ENCODE assay signal across 14 mouse cellular contexts in the genomic region with DNA sequence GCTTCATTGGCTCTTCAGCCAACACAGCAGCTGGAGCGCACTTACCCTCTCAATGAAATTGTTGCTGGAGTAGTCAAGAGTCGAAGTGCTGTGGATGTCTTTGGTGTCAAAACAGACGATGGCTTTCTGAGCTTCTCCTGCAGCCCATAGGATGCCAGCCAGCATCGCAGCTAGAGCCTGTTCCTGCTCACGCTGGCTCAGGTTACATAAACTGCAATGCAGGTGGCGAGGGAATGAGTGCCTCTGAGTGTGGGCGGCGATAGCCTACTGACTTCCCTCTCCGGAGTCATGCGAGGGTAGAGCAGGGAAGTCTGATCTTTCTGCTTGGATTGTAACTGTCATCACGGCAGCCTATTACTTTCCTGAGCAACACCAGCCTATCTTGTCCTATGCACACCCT. TPM values are rescaled to one million over a fixed set of nuclear protein-coding genes. Genes with fewer than 3 reads are reported as not detected.
DNase-seq lines count a peak whose midpoint lies in the region; ATAC-seq and TF ChIP-seq lines count a peak whose summit lies in the region.
"Had no signal": no experiment of that assay in that cellular context is flagged by ENCODE, and none has a peak within 500 bp of the region (broad histone marks: within the 10 kb centered on the region; RNA-seq: fewer than 3 reads in every experiment).

No protein-coding gene starts in this region.

- 35% methylated on average over 11 of the region's 11 CpGs for WGBS in heart, postnatal 0 days
- WGBS in midbrain, embryonic 16.5 days: 72% methylated on average over 11 of the region's 11 CpGs
- 73% methylated on average over 11 of the region's 11 CpGs for WGBS in midbrain, embryonic 13.5 days
- 68% methylated on average over 11 of the region's 11 CpGs for WGBS in hindbrain, embryonic 12.5 days

- no peak overlapping the region for H3K9ac ChIP-seq in heart, postnatal 0 days (replicated peaks; ENCODE audit: low read depth, low read length)
- no peak overlapping the region for H3K9ac ChIP-seq in midbrain, embryonic 16.5 days (ENCODE audit: low read depth, low read length)
- H3K9ac ChIP-seq in midbrain, embryonic 13.5 days (replicated peaks): no peak overlapping the region
- H3K9ac ChIP-seq in hindbrain, embryonic 12.5 days: no peak overlapping the region
- H3K9ac ChIP-seq: hindbrain, embryonic 14.5 days had no signal

- no peak overlapping the region for H3K4me3 ChIP-seq in heart, postnatal 0 days (ENCODE audit: low read depth, low read length)
- no peak overlapping the region for H3K4me3 ChIP-seq in midbrain, embryonic 16.5 days (ENCODE audit: low read depth, low read length)
- no peak overlapping the region for H3K4me3 ChIP-seq in midbrain, embryonic 13.5 days (replicated peaks)
- no peak overlapping the region for H3K4me3 ChIP-seq in hindbrain, embryonic 12.5 days

- no peak for TF ChIP-seq EP300 in heart, postnatal 0 days (IDR thresholded peaks at IDR 0.05; ENCODE audit: low read depth)

- no peak for TF ChIP-seq CTCF in heart, postnatal 0 days (IDR thresholded peaks at IDR 0.05; ENCODE audit: low read depth)

- H3K4me2 ChIP-seq in heart, postnatal 0 days (ENCODE audit: low read depth, low read length): no peak overlapping the region
- H3K4me2 ChIP-seq in midbrain, embryonic 16.5 days (ENCODE audit: low read length): no peak overlapping the region
- H3K4me2 ChIP-seq in midbrain, embryonic 13.5 days (replicated peaks): no peak overlapping the region
- no peak overlapping the region for H3K4me2 ChIP-seq in hindbrain, embryonic 12.5 days (replicated peaks)
- H3K4me2 ChIP-seq: hindbrain, embryonic 14.5 days had no signal

- DNase-seq in heart, postnatal 0 days (ENCODE audit: low spot score): no peak
- DNase-seq in heart, adult 9 months (ENCODE audit: low spot score in 2 of 2): no peak
- peak; percentile 59 to 73 for DNase-seq in cerebellum, postnatal 14 days
- peak; percentile 24 to 38 for DNase-seq in right cerebral cortex, postnatal 36 days (ENCODE audit: low spot score in 2 of 2)
- DNase-seq: adrenal gland, adult 8-10 months; kidney, postnatal 36 days; thymus, postnatal 14 days had no signal

- H3K27ac ChIP-seq in heart, postnatal 0 days (ENCODE audit: low read depth): no peak overlapping the region
- no peak overlapping the region for H3K27ac ChIP-seq in midbrain, embryonic 16.5 days (ENCODE audit: low read length)
- H3K27ac ChIP-seq in midbrain, embryonic 13.5 days: no peak overlapping the region
- no peak overlapping the region for H3K27ac ChIP-seq in hindbrain, embryonic 12.5 days
- H3K27ac ChIP-seq: hindbrain, embryonic 14.5 days; macrophage had no signal

- H3K36me3 ChIP-seq in heart, postnatal 0 days (replicated peaks; ENCODE audit: control insufficient read depth, insufficient read depth, low read length): no peaks in the 10 kb centered on the region
- no peaks in the 10 kb centered on the region for H3K36me3 ChIP-seq in midbrain, embryonic 16.5 days (ENCODE audit: control insufficient read depth, insufficient read depth, low read length)
- no peaks in the 10 kb centered on the region for H3K36me3 ChIP-seq in midbrain, embryonic 13.5 days
- no peaks in the 10 kb centered on the region for H3K36me3 ChIP-seq in hindbrain, embryonic 12.5 days

- H3K27me3 ChIP-seq in heart, postnatal 0 days (ENCODE audit: control insufficient read depth, insufficient read depth, low read length): no peaks in the 10 kb centered on the region
- H3K27me3 ChIP-seq in midbrain, embryonic 16.5 days (ENCODE audit: control insufficient read depth, insufficient read depth, low read depth, low read length): no peaks in the 10 kb centered on the region
- peaks cover 36% of the 10 kb centered on the region for H3K27me3 ChIP-seq in midbrain, embryonic 13.5 days
- H3K27me3 ChIP-seq in hindbrain, embryonic 12.5 days: no peaks in the 10 kb centered on the region
- H3K27me3 ChIP-seq: CH12.LX had no signal

- no peaks in the 10 kb centered on the region for H3K9me3 ChIP-seq in heart, postnatal 0 days (replicated peaks; ENCODE audit: control insufficient read depth, low read length)
- no peaks in the 10 kb centered on the region for H3K9me3 ChIP-seq in midbrain, embryonic 16.5 days (replicated peaks; ENCODE audit: control insufficient read depth, low read length, poor library complexity, severe bottlenecking)
- H3K9me3 ChIP-seq in midbrain, embryonic 13.5 days: no peaks in the 10 kb centered on the region
- H3K9me3 ChIP-seq in hindbrain, embryonic 12.5 days (replicated peaks): no peaks in the 10 kb centered on the region

- peak; percentile 14; the same call in 1 of the 2 replicates for ATAC-seq in heart, postnatal 0 days (ENCODE audit: insufficient read depth, low read depth)
- ATAC-seq in midbrain, embryonic 16.5 days: 0 out of 2 replicates have a peak, but pooled peaks have one; percentile 15
- no peak for ATAC-seq in midbrain, embryonic 13.5 days
- ATAC-seq in hindbrain, embryonic 12.5 days (ENCODE audit: low FRiP score): no peak

- 0 out of 2 replicates have a peak, but pooled peaks cover 4% of the 10 kb centered on the region for H3K4me1 ChIP-seq in heart, postnatal 0 days (ENCODE audit: control insufficient read depth, insufficient read depth)
- no peaks in the 10 kb centered on the region for H3K4me1 ChIP-seq in midbrain, embryonic 16.5 days (ENCODE audit: control insufficient read depth, insufficient read depth, low read length)
- H3K4me1 ChIP-seq in midbrain, embryonic 13.5 days (replicated peaks): peaks cover 12% of the 10 kb centered on the region
- H3K4me1 ChIP-seq in hindbrain, embryonic 12.5 days: no peaks in the 10 kb centered on the region

RNA-seq across cellular contexts. Expression of gene Mindy4b-ps, which starts 11.8 kb away (rescaled TPM):
- 0.23 and 0.27 TPM in 2 replicates for total RNA-seq in heart, postnatal 0 days (2014; rRNA removed; ENCODE audit: low replicate concordance)
- 0.16 and 0.52 TPM in 2 replicates for polyA plus RNA-seq in heart, postnatal 0 days (2015; fragmentation: Nextera tagmentation; extraction: Ambion mirVana)
- 0.12 and 0.33 TPM in 2 replicates for polyA plus RNA-seq in midbrain, embryonic 16.5 days (2015; fragmentation: Nextera tagmentation; extraction: Ambion mirVana)
- polyA plus RNA-seq in midbrain, embryonic 13.5 days (2015; fragmentation: Nextera tagmentation; extraction: Ambion mirVana): not detected in 2 replicates
- polyA plus RNA-seq in hindbrain, embryonic 12.5 days (2016; fragmentation: Nextera tagmentation; extraction: Ambion mirVana): not detected in 2 replicates
- total RNA-seq: adrenal gland, adult 8-10 months; CH12.LX; liver, adult 2 months had no signal
- polyA plus RNA-seq: hindbrain, embryonic 14.5 days; liver, adult 2 months; macrophage had no signal

Comparison
In these comparisons a context has a peak if more than half of its experiments do, and no peak if none do; other contexts are left out.
1. ATAC-seq: peak in heart, postnatal 0 days (single experiment) and midbrain, embryonic 16.5 days (single experiment); none in midbrain, embryonic 13.5 days (single experiment) and hindbrain, embryonic 12.5 days (single experiment).
2. DNase-seq: peak in cerebellum, postnatal 14 days (2 of 2) and right cerebral cortex, postnatal 36 days (2 of 2); none in heart, postnatal 0 days (single experiment) and heart, adult 9 months (0 of 2).